Mouse (Mus musculus) limb, embryonic 11.5 days (tissue): Measurements from ENCODE around the gene Hydin. TPM values are rescaled to one million over a fixed set of nuclear protein-coding genes. Genes with fewer than 3 reads are reported as not detected.

ENCODE experiments used
- ATAC-seq: fragments of 200-750 bp; cut with Nextera tagmentation; 2 replicates; pipeline ENCODE4 v1.8.0; 2017; ENCODE audit warnings: low read depth; ENCODE audit not compliant: insufficient number of reproducible peaks, low FRiP score, low TSS enrichment
- DNase-seq: peaks from one replicate; pipeline ENCODE4 v3.0.0-alpha.2; 2015; ENCODE audit warnings: low spot score
- H3K27ac ChIP-seq: fragments of 300-500 bp; sonication (generic); replicated peaks from 2 replicates; pipeline ENCODE4 v1.5.1; 2014; ENCODE audit warnings: low read depth, mild to moderate bottlenecking, low read length
- H3K27me3 ChIP-seq: fragments of 300-500 bp; sonication (generic); 2 replicates; pipeline ENCODE4 v1.6.1; 2014; ENCODE audit warnings: mild to moderate bottlenecking, low read length, mixed read lengths; ENCODE audit not compliant: control insufficient read depth, insufficient read depth
- H3K36me3 ChIP-seq: fragments of 300-500 bp; sonication (generic); 2 replicates; pipeline ENCODE4 v1.6.1; 2014; ENCODE audit warnings: mild to moderate bottlenecking, low read length, moderate library complexity, mixed read lengths; ENCODE audit not compliant: control insufficient read depth, insufficient read depth
- H3K4me1 ChIP-seq: fragments of 300-500 bp; sonication (generic); 2 replicates; pipeline ENCODE4 v1.6.1; 2014; ENCODE audit warnings: low read length, mixed read lengths; ENCODE audit not compliant: control insufficient read depth, insufficient read depth
- H3K4me2 ChIP-seq: fragments of 300-500 bp; sonication (generic); 2 replicates; pipeline ENCODE4 v1.6.1; 2014; ENCODE audit warnings: low read depth, mild to moderate bottlenecking, moderate library complexity; ENCODE audit not compliant: severe bottlenecking
- H3K4me3 ChIP-seq: fragments of 300-500 bp; sonication (generic); 2 replicates; pipeline ENCODE4 v1.5.1; 2014; ENCODE audit warnings: low read depth, low read length
- H3K9ac ChIP-seq: fragments of 300-500 bp; sonication (generic); 2 replicates; pipeline ENCODE4 v1.6.1; 2014; ENCODE audit warnings: mild to moderate bottlenecking, low read length
- H3K9me3 ChIP-seq: fragments of 300-500 bp; sonication (generic); 2 replicates; pipeline ENCODE4 v1.6.1; 2016; ENCODE audit warnings: low read length; ENCODE audit not compliant: control insufficient read depth
- WGBS: fragments of 180-500 bp; shearing (Covaris S2); extraction: QIAGEN DNeasy Blood & Tissue Kit; methylation state at CpG from one replicate; pipeline ENCODE4 v1.1.7; 2014; 5-methylcytosine and 5-hydroxymethylcytosine counted together
- polyA plus RNA-seq: library from polyadenylated mRNA; unstranded; fragments of >200 nt; fragmentation: Nextera tagmentation; extraction: Ambion mirVana; gene quantifications from 2 replicates; pipeline ENCODE4 v1.2.1, GENCODE M21; 2014

Hydin gene
- polyA plus RNA-seq, 1 experiment from 2014 or later = not detected

- Histone ChIP-seq H3K36me3 (no peaks in the 10 kb centered on the region), H3K4me2 (no peak overlapping the region), H3K4me3 (no peak overlapping the region)
Measured at GRCm38 (mm10) chr8:110395656-110396055, 128.9 kb downstream of the Hydin start.

DNA sequence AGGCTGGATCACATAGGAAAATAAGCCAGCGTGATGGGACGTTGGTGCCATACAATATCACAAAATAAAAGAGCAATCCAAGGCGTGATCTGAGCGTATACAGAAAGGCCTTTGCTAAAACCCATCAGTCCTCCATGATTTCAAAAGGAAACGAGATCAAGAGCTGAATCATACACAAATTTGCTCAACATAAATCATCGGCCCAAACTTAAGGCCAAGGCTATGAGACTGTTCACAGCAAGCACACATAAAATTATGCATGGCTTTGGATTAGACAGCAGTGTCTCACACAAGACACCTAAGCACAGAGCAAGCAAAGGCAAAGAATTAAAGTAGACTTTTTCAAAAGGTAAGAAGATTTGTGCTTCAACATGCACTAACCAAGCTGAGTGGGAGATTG is 133.8 kb downstream of the Hydin start:
- 92% methylated on average over 6 of the region's 6 CpGs for WGBS
- Histone ChIP-seq H3K9ac (no peak overlapping the region), H3K9me3 (0 out of 2 replicates have a peak, but pooled peaks cover 3% of the 10 kb centered on the region), H3K4me3 (no peak overlapping the region), H3K27ac (no peak overlapping the region), H3K4me1 (no peaks in the 10 kb centered on the region), H3K4me2 (no peak overlapping the region), H3K27me3 (no peaks in the 10 kb centered on the region), H3K36me3 (no peaks in the 10 kb centered on the region)
- DNase-seq (no peak), ATAC-seq (no peak)

More at GRCm38 (mm10) chr8:110395656-110396055, 128.9 kb downstream of the Hydin start:
- Histone ChIP-seq H3K27me3 (no peaks in the 10 kb centered on the region), H3K4me1 (peaks cover 4% of the 10 kb centered on the region; the same call in 1 of the 2 replicates), H3K9me3 (no peaks in the 10 kb centered on the region), H3K9ac (no peak overlapping the region), H3K27ac (no peak overlapping the region)
- DNase-seq = no peak
- WGBS = 81% methylated on average over 4 of the region's 4 CpGs
- ATAC-seq = no peak

- 34% methylated on average over 6 of the region's 6 CpGs for WGBS
- Histone ChIP-seq H3K27me3 (no peaks in the 10 kb centered on the region), H3K27ac (no peak overlapping the region), H3K4me1 (no peaks in the 10 kb centered on the region), H3K9ac (no peak overlapping the region), H3K9me3 (0 out of 2 replicates have a peak, but pooled peaks cover 3% of the 10 kb centered on the region), H3K4me2 (no peak overlapping the region), H3K4me3 (no peak overlapping the region), H3K36me3 (no peaks in the 10 kb centered on the region)
- ATAC-seq (no peak), DNase-seq (no peak)
Measured at GRCm38 (mm10) chr8:110402311-110402710, 135.5 kb downstream of the Hydin start.

- ATAC-seq = no peak
- Histone ChIP-seq H3K4me1 (no peaks in the 10 kb centered on the region), H3K27me3 (no peaks in the 10 kb centered on the region), H3K27ac (no peak overlapping the region), H3K4me2 (no peak overlapping the region), H3K4me3 (no peak overlapping the region), H3K36me3 (no peaks in the 10 kb centered on the region), H3K9ac (no peak overlapping the region), H3K9me3 (0 out of 2 replicates have a peak, but pooled peaks cover 3% of the 10 kb centered on the region)
- DNase-seq = no peak
- 85% methylated on average over 3 of the region's 3 CpGs for WGBS
Measured at GRCm38 (mm10) chr8:110404516-110404915, 137.7 kb downstream of the Hydin start.

DNA sequence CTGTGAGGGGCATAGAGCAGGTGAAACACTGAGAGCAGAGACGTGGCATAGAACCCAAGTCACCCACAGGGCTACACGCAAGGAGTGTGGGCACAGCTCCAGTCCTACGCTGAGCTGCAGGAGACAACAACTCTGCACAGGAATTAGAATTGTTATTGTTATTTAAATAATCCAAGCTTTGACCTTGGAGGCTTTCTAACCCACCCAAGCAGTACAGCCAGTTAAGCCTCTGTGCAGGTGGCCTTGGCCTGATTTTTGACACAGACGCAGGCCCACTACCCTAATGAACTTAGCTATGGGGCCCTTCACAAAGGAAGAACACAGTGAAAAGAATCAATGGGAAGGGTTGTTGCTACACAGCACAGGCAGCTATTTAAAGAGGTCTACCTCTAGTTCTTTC is 148.3 kb downstream of the Hydin start:
- Histone ChIP-seq H3K4me3 (no peak overlapping the region), H3K4me1 (peaks cover 9% of the 10 kb centered on the region; the same call in 1 of the 2 replicates), H3K9ac (no peak overlapping the region), H3K36me3 (no peaks in the 10 kb centered on the region), H3K9me3 (no peaks in the 10 kb centered on the region), H3K27me3 (no peaks in the 10 kb centered on the region), H3K4me2 (no peak overlapping the region), H3K27ac (no peak overlapping the region)
- WGBS = 90% methylated on average over 4 of the region's 4 CpGs
- ATAC-seq = no peak
- no peak for DNase-seq

GRCm38 (mm10) chr8:110416931-110417330 is 150.2 kb downstream of the Hydin start:
- no peaks in the 10 kb centered on the region for H3K9me3 ChIP-seq
- H3K4me1 ChIP-seq = peaks cover 9% of the 10 kb centered on the region; the same call in 1 of the 2 replicates
- H3K9ac ChIP-seq = no peak overlapping the region
- no peak overlapping the region for H3K4me2 ChIP-seq
- no peaks in the 10 kb centered on the region for H3K36me3 ChIP-seq
- ATAC-seq (no peak), DNase-seq (no peak)
- no peak overlapping the region for H3K27ac ChIP-seq
- H3K27me3 ChIP-seq = no peaks in the 10 kb centered on the region
- WGBS = 89% methylated on average over 3 of the region's 3 CpGs
- no peak overlapping the region for H3K4me3 ChIP-seq

GRCm38 (mm10) chr8:110417801-110418200 is 151.0 kb downstream of the Hydin start:
- H3K27ac ChIP-seq = no peak overlapping the region
- peaks cover 6% of the 10 kb centered on the region; the same call in 1 of the 2 replicates for H3K4me1 ChIP-seq
- 93% methylated on average over 7 of the region's 7 CpGs for WGBS
- no peak overlapping the region for H3K4me3 ChIP-seq
- DNase-seq = no peak
- H3K9me3 ChIP-seq = no peaks in the 10 kb centered on the region
- no peaks in the 10 kb centered on the region for H3K27me3 ChIP-seq
- no peak overlapping the region for H3K4me2 ChIP-seq
- H3K9ac ChIP-seq = no peak overlapping the region
- no peaks in the 10 kb centered on the region for H3K36me3 ChIP-seq
- no peak for ATAC-seq

DNA sequence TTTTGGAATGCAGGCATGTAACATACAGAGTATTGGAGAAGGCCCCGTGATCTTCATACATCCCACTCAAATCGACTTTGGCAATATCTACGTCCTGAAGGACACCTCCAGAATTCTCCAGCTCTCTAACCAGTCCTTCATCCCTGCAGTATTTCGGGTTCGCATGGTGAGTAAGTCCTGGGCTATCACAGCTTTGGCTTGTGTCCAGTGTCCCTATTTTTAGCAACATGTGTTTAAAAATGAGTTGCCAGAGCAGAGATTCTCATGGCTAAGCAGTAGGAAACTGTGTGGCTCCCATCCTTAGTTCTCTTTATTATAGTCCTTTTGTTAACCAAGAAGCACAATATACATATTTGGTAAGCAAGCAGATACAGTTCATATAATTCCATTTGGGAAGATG is 152.9 kb downstream of the Hydin start:
- Histone ChIP-seq H3K4me1 (no peaks in the 10 kb centered on the region), H3K4me3 (no peak overlapping the region), H3K27me3 (no peaks in the 10 kb centered on the region), H3K36me3 (no peaks in the 10 kb centered on the region), H3K9ac (no peak overlapping the region), H3K9me3 (no peaks in the 10 kb centered on the region), H3K4me2 (no peak overlapping the region), H3K27ac (no peak overlapping the region)
- DNase-seq (no peak), ATAC-seq (no peak)
- 81% methylated on average over 5 of the region's 5 CpGs for WGBS

DNA sequence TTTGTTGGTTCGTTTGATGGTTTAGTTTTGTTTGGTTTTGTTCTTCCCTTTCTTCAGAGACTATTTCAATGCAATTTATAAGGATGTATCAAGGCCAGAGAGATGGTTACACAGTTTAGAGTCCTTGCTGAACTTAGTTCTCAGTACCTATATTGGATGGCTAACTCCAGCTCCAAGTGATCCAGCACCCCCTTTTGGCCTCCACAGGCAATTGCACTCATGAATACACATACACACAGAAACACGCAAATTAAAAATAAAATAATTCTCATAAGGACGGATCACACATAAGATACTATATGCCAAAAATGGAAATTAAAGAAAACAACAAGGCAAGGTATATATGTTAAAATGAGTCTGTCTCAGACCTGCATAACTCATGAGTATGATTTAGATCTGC is 153.4 kb downstream of the Hydin start:
- no peaks in the 10 kb centered on the region for H3K9me3 ChIP-seq
- no peaks in the 10 kb centered on the region for H3K27me3 ChIP-seq
- 90% methylated on average over 3 of the region's 3 CpGs for WGBS
- no peak for DNase-seq
- no peaks in the 10 kb centered on the region for H3K4me1 ChIP-seq
- no peak overlapping the region for H3K4me3 ChIP-seq
- no peak for ATAC-seq
- H3K36me3 ChIP-seq = no peaks in the 10 kb centered on the region
- H3K4me2 ChIP-seq = no peak overlapping the region
- H3K9ac ChIP-seq = no peak overlapping the region
- H3K27ac ChIP-seq = no peak overlapping the region
